Mouse (Mus musculus) testis, postnatal 14 days (tissue): ENCODE measurements around the gene Gm12794.
"Not testable (repeated sequence)": the region's sequence is repeated elsewhere in the genome, so short reads cannot be mapped to it uniquely, and the experiment has no call there.

ENCODE experiments used
- DNase-seq: peaks from one replicate; pipeline ENCODE4 v3.0.0; 2021; ENCODE audit warnings: low spot score

Gene Gm12794

GRCm38 (mm10) chr4:101940107-101940506 is at the start of gene Gm12794:
TSS of gene Gm12794 (plus strand) at chr4:101940407.
- not testable (repeated sequence) for DNase-seq

GRCm38 (mm10) chr4:101893656-101894420 is 46.4 kb upstream of the Gm12794 start, which contains the start of gene C130073F10Rik:
TSS of gene C130073F10Rik (minus strand) at chr4:101893789.
- no peak for DNase-seq

GRCm38 (mm10) chr4:101908821-101909220 is 31.4 kb upstream of the Gm12794 start, which contains the start of gene Gm12800:
TSS of gene Gm12800 (plus strand) at chr4:101909121.
- not testable (repeated sequence) for DNase-seq

GRCm38 (mm10) chr4:101980949-101981348 is 40.7 kb downstream of the Gm12794 start, which contains the start of gene Gm12790:
TSS of gene Gm12790 (minus strand) at chr4:101981049.
- not testable (repeated sequence) for DNase-seq

GRCm38 (mm10) chr4:101985678-101986077 is 45.5 kb downstream of the Gm12794 start:
- DNase-seq = no peak

- DNase-seq = not testable (repeated sequence)
Measured at GRCm38 (mm10) chr4:101986326-101986725, 46.1 kb downstream of the Gm12794 start, which contains the start of gene Gm12789. TSS of gene Gm12789 (plus strand) at chr4:101986626.
